Mouse (Mus musculus) ES-Bruce4 (cell line): ENCODE measurements around the gene Zfp90.

Source experiments
- CTCF ChIP-seq: IDR thresholded peaks from one replicate; pipeline ENCODE4 v1.8.1; 2011; ENCODE audit warnings: low read depth, low read length
- EP300 ChIP-seq: IDR thresholded peaks from 2 replicates; pipeline ENCODE4 v1.6.1; 2011; ENCODE audit warnings: low read depth, low read length; ENCODE audit not compliant: insufficient read depth
- POLR2A ChIP-seq: IDR thresholded peaks from one replicate; pipeline ENCODE4 v1.8.1; 2011; ENCODE audit warnings: low read length; ENCODE audit not compliant: insufficient read depth

GRCm38 (mm10) chr8:106437781-106438180 lies 22.7 kb downstream of the Zfp90 start:
- TF ChIP-seq POLR2A (no peak), EP300 (no peak), CTCF (no peak)
